Mouse (Mus musculus) B cell, adult 2 months (primary cell): ENCODE measurements around the gene Tap1.

Experiments used
- DNase-seq, 2 experiments: peaks; one replicate each; pipeline ENCODE4 v3.0.0; 2022

Gene Tap1

GRCm38 (mm10) chr17:34187261-34187916, at the start of gene Tap1, which contains the start of gene Psmb9:
Tap1 (plus strand) TSS chr17:34187553.
Psmb9 (minus strand) TSS chr17:34187764.
- DNase-seq: peak; percentile 99

- DNase-seq: no peak
These were observed 49.8 kb upstream of the Tap1 start for GRCm38 (mm10) chr17:34137601-34138000.

GRCm38 (mm10) chr17:34138655-34139054, 48.7 kb upstream of the Tap1 start:
- no peak for DNase-seq

GRCm38 (mm10) chr17:34139416-34139815, 47.9 kb upstream of the Tap1 start:
- no peak for DNase-seq

DNA sequence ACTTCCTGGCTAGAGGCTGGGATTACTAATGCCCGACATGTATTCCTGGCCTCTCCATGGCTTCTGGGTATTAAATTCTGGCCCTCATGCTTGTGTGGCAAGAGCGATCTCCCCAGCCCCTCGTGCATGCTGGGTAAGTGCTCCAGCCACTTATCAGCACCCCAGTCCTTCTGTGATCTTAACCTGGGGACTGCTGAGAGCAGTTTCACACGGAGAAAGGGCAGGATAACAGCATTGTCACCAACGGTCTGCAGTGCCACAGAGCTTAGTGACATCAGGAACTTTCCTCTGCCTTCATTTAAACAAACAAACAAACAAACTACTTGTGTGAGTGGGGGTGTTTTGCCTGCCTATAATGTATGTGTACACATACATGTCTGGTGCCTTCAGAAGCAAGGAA, 47.1 kb upstream of the Tap1 start:
- DNase-seq: no peak

- DNase-seq: no peak
These were observed 45.9 kb upstream of the Tap1 start for GRCm38 (mm10) chr17:34141448-34141847.

DNA sequence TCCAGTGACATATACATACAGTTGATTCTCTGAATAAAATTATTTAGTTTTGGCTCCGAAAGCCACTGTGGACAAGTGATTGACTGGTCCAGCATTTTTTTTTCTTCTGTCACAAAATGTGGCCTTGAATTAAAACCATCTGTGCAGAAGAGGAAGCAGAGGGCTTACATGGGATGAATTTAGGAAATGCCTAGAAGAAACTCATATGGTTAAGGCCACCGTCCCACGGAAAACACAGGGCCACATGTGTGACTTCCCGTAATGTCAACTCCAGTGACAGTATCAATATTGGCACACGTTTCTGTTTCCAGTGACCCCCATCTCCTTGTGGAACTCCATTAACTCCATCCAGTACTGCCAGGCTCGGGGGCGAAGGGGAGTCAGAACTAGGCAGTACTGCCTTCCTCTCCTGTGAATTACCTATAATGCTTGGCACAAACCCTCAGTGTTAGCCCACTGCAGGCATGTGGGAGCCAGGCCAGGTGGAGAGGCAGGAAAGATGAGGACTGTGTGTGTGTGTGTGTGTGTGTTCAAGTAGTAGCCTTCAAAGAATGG, 44.8 kb upstream of the Tap1 start:
- DNase-seq: no peak

- DNase-seq: peak; percentile 98 to 99
These were observed 44.3 kb upstream of the Tap1 start, which contains the start of gene H2-DMb2 for GRCm38 (mm10) chr17:34143033-34143432. H2-DMb2 (plus strand) TSS chr17:34143307.

GRCm38 (mm10) chr17:34143461-34143860, 43.9 kb upstream of the Tap1 start:
- DNase-seq: no peak

GRCm38 (mm10) chr17:34144221-34144620, 43.1 kb upstream of the Tap1 start:
- DNase-seq: peak; percentile 52 to 62

DNA sequence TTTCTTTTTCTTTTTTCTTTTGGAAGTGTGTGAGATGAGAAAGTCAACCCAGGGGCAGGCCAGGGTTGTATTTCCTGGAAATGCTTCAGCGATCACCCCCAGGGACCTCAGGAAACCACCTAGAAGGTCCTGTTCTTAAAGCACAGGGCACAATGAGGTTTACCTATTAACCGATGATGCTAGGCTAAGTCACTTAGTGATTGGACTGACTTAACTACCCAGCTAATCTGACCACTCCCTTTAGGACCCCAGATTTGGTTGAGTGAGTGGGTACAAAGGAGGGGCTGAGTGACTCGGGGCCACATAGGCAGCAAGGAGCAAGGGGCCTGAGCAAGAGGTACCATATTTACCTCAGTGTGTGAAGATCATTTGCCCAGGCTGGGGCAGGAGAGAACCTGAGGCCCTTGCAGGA, 42.4 kb upstream of the Tap1 start:
- peak; percentile 88 to 92 for DNase-seq

DNA sequence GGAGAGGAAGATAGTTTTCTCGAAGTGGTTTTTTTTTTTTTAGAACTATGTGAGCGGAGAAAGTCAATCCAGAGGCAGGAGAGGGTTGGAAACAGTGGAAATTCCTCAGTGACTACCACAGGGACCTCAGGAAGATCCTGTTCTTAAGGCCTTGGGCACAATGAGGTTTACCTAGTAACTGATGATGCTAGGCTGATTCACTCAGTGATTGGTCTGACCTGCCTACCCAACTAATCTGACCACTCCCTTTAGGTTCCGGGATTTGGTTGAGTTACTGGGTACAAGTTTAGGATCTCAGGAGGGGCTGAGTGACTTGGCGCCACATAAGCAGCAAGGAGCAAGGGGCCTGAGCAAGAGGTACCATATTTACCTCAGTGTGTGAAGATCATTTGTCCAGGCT, 34.4 kb upstream of the Tap1 start, which contains the start of gene H2-DMb1:
TSS of gene H2-DMb1 (plus strand) at position 150 of the 400 bp plus-strand sequence.
- peak; percentile 76 to 78 for DNase-seq

- DNase-seq: peak in 1 of 2 experiments; percentile 14
These were observed 31.8 kb upstream of the Tap1 start for GRCm38 (mm10) chr17:34155534-34155933.

DNA sequence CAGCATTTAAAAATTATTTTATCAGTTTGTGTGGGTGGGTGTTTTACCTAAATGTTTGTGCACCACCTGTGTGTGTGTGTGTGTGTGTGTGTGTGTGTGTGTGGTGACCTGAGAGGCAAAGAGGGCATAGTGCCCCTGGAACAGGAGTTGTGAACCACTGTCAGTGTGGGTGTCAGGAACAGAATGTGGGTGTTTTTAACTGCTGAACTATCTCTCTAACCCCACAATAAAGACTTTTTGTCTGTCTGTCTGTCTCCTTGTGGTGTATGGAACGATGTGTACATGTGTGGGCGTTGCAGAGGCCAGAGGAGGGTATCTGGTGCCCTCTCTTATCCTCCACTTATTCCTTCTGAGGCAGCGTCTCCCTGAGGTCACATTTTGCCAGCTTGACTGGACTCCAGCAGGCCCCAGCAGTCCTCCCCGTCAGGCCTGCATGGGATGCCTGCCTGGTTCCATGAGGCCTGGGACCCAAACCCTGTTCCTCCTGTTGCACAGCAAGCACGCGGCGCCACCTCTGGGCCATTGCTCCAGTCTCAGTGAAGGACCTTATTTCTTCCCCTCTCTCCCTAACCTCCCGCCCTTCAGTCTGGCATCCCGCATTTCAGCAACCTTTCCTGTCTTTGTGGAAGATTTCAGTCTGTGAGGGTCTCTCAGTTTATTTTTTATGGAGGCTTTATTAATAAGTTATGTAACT, 23.0 kb upstream of the Tap1 start:
- peak; percentile 61 for DNase-seq

GRCm38 (mm10) chr17:34165033-34165730, 22.2 kb upstream of the Tap1 start:
- peak; percentile 70 to 73 for DNase-seq

DNA sequence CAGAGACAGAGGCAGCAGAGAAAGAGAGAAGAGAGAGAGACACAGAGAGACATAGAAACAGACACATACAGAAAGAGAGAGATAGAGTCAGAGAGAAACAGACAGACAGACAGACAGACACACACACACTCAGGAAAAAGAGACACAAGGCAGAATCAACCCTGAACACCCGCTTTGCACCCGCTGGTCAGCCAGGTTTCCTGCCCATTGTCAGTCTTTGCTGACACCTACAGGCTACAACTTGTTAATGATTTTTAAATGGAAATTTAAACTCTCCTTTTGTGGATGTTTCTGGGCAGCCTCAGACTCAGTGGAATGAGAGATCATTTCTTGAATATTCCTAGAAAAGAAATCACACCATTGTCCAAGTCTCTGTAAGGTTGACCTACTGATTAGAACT, 18.1 kb upstream of the Tap1 start:
- peak; percentile 68 to 72 for DNase-seq

DNA sequence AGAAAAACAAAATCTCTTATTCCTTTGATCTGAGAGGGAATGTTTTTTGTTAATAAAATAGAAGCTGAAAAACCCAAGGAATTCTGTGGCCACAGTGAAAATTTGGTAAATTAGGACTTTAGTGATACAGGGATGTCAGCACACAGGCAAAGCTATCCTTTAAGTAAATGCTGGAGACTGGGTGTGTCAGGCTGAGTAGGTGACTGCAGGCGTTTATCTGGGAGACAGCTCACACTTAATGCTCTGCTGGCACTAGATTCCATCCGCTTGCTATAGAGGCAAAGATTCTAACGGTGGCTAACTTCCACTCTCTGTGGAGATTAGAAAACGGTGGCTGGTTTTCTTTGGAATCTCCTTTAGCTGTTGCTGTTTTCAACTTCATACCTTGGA, 16.9 kb upstream of the Tap1 start:
- DNase-seq: no peak

GRCm38 (mm10) chr17:34170877-34171498, 16.4 kb upstream of the Tap1 start:
- DNase-seq: peak; percentile 92 to 93

DNA sequence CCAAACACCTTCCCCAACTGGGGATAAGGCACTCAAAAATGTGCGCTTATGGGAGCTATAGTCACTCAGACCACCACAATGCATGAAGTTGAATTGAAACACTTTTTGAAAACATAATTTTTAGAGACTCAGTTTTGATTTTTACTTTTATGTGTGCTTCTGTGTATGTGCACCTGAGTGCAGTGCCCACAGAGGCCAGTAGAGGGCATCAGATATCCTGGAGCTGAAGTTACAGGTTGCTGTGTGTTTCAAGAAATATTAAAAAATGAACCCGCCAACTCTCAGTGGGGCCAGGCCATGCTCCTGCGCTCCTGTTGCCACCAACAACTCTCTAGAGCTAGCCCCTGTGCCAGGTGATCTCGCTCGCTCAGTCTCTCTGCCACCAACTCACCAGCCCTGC, 14.8 kb upstream of the Tap1 start:
- no peak for DNase-seq

- DNase-seq: peak; percentile 61 to 64
These were observed 13.3 kb upstream of the Tap1 start for GRCm38 (mm10) chr17:34174075-34174474.

DNA sequence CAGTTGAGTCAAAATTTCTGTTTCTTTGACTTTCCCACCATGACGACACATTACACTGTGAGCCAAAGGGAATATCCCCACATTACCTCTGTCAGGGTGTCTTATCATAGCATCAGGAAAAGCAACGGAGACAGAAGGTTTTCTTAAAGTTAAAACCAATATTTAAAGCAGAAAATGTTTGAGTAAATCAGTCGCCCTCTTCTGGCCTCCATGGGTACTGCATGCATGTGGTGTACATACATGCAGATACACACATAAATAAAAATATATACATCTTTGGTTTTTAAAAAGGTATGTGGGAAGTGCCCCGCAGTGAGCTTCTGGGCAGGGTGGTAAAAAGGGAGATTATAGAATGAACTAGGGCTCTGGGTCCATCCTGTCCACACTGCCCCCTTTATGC, 10.2 kb upstream of the Tap1 start:
- DNase-seq: peak; percentile 62 to 69

DNA sequence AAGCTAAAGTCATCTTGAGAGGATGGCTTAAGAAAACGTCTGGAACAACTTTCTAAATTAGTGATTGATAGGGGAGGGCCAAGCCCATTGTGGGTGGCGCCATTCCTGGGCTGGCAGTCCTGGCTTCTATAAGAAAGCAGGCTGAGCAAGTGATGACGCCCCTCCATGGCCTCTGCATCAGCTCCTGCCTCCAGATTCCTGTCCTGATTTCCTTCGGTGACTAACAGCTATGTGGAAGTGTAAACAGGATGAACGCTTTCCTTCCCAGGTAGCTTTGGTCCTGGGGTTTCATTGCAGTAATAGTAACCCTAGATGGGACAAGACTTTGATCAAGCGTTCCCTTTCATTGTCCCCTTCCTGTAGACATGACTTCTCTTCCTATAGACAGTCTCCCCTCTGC, 8.3 kb upstream of the Tap1 start:
- DNase-seq: no peak
